Mouse (Mus musculus) midbrain, postnatal 0 days (tissue): ENCODE results near the gene Pigk. TPM values are rescaled to one million over a fixed set of nuclear protein-coding genes. Genes with fewer than 3 reads are reported as not detected.

Experiments
- ATAC-seq: fragments of 200-750 bp; cut with Nextera tagmentation; 2 replicates; pipeline ENCODE4 v1.8.0; 2017; ENCODE audit warnings: moderate number of reproducible peaks, mild to moderate bottlenecking, moderate TSS enrichment, moderate library complexity; ENCODE audit not compliant: low FRiP score
- DNase-seq: peaks from one replicate; pipeline ENCODE4 v3.0.0-alpha.2; 2015; ENCODE audit warnings: low spot score
- H3K27ac ChIP-seq: fragments of 300-500 bp; sonication (generic); 2 replicates; pipeline ENCODE4 v1.5.1; 2014; ENCODE audit warnings: low read depth, mild to moderate bottlenecking, low read length, mixed read lengths
- H3K27me3 ChIP-seq: fragments of 300-500 bp; sonication (generic); 2 replicates; pipeline ENCODE4 v1.6.1; 2014; ENCODE audit warnings: low read length, control low read depth, mixed read lengths; ENCODE audit not compliant: insufficient read depth
- H3K36me3 ChIP-seq: fragments of 300-500 bp; sonication (generic); 2 replicates; pipeline ENCODE4 v1.6.1; 2014; ENCODE audit warnings: low read length, control low read depth, mixed read lengths; ENCODE audit not compliant: insufficient read depth
- H3K4me1 ChIP-seq: fragments of 300-500 bp; sonication (generic); 2 replicates; pipeline ENCODE4 v1.6.1; 2014; ENCODE audit warnings: mild to moderate bottlenecking, control low read depth, antibody characterized with exemption, low read length, mixed read lengths; ENCODE audit not compliant: insufficient read depth
- H3K4me2 ChIP-seq: fragments of 300-500 bp; sonication (generic); 2 replicates; pipeline ENCODE4 v1.6.1; 2014; ENCODE audit warnings: low read depth, mild to moderate bottlenecking, low read length, mixed read lengths; ENCODE audit not compliant: poor library complexity, severe bottlenecking
- H3K4me3 ChIP-seq: fragments of 300-500 bp; sonication (generic); 2 replicates; pipeline ENCODE4 v1.5.1; 2014; ENCODE audit warnings: low read depth, mild to moderate bottlenecking, low read length, moderate library complexity
- H3K9ac ChIP-seq: fragments of 300-500 bp; sonication (generic); replicated peaks from 2 replicates; pipeline ENCODE4 v1.6.1; 2014; ENCODE audit warnings: mild to moderate bottlenecking, low read length, moderate library complexity, mixed read lengths; ENCODE audit not compliant: poor library complexity, severe bottlenecking
- H3K9me3 ChIP-seq: fragments of 300-500 bp; sonication (generic); 2 replicates; pipeline ENCODE4 v1.6.1; 2016; ENCODE audit warnings: low read length, control low read depth
- CTCF ChIP-seq: IDR thresholded peaks from 2 replicates; pipeline ENCODE4 v1.5.1; 2016; ENCODE audit warnings: antibody characterized with exemption, mild to moderate bottlenecking
- WGBS: fragments of 180-500 bp; shearing (Covaris S2); extraction: QIAGEN DNeasy Blood & Tissue Kit; methylation state at CpG from one replicate; pipeline ENCODE4 v1.1.7; 2014; 5-methylcytosine and 5-hydroxymethylcytosine counted together
- polyA plus RNA-seq: library from polyadenylated mRNA; unstranded; fragments of >200 nt; fragmentation: Nextera tagmentation; extraction: Ambion mirVana; gene quantifications from 2 replicates; pipeline ENCODE4 v1.2.1, GENCODE M21; 2015
- total RNA-seq: library from RNA; depleted of rRNA; stranded (reverse); fragments of >200 nt; gene quantifications from 2 replicates; pipeline ENCODE4 v1.2.3, GENCODE M21; 2014

Gene Pigk
- total and polyA plus RNA-seq, 2 experiments from 2014 or later: 44.1 to 61.8 TPM

DNA sequence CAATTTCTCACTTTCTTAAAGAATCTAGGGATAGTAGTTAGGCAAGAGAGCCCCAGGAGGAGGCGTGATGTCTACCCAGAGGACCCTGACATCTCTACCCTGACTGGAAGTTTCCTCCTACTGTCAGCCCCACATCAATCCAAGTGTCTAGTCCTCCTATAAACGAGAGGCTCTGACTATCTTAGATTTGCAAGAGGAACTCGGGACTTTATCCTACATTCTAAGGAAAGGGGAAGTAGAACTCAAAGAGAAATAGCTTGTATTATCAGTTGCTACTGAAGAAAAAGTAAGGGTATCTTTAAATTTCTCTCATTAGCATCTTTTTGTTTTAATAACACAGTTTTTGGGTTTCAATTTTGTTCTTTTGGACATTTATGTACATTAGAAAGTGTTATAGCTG is 106.5 kb downstream of the Pigk start:
- WGBS: 69% methylated on average over 3 of the region's 3 CpGs
- no peaks in the 10 kb centered on the region for H3K27me3 ChIP-seq
- H3K27ac ChIP-seq: no peak overlapping the region
- H3K4me1 ChIP-seq: no peaks in the 10 kb centered on the region
- H3K36me3 ChIP-seq: peaks cover 3% of the 10 kb centered on the region
- H3K4me2 ChIP-seq: no peak overlapping the region
- H3K9ac ChIP-seq: no peak overlapping the region
- ATAC-seq (no peak), DNase-seq (no peak)
- no peak overlapping the region for H3K4me3 ChIP-seq
- TF ChIP-seq CTCF: no peak
- no peaks in the 10 kb centered on the region for H3K9me3 ChIP-seq

DNA sequence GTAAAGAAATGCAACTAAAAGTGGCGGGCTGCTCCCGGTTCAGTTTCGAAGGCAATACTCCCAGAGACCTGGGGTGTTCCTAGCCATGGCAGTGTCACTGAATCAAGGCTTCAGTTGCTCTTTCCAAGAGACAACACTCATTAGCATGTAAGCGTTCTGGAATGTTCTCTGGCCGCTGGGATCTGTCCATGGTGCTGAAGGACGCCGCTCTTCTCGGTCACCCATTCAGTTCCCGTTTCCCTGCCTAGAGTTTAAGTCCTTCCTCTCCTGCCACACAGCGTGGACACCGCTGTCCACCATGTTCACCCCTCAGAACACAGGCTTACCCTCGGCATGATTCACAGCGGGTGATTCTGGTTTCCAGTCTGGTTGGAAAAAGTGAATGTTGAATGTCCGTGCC is 107.3 kb downstream of the Pigk start:
- no peak for ATAC-seq
- Histone ChIP-seq H3K36me3 (peaks cover 3% of the 10 kb centered on the region), H3K27ac (no peak overlapping the region), H3K4me1 (no peaks in the 10 kb centered on the region), H3K4me3 (no peak overlapping the region), H3K27me3 (no peaks in the 10 kb centered on the region), H3K4me2 (no peak overlapping the region), H3K9me3 (no peaks in the 10 kb centered on the region), H3K9ac (no peak overlapping the region)
- peak; percentile 41 for DNase-seq
- TF ChIP-seq CTCF: no peak
- WGBS: 73% methylated on average over 14 of the region's 14 CpGs

DNA sequence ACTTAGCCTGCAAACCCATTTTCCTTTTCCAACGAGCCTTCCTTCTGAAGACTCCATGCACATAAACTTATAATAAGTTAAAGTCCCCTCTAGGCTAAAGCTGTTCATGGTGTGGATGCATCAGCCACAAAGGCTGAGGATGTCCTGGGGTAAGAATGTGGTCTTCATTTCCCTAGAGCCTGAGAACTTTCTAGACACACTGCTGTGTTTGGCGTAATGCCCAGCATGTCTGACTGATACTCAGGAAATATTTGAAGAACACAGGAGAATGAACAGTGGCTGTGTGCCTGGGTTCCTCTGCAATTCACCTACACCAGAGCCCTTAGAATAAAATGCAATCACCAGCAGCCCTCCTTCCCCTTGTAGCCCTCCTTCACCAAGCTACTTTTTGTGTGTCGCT is 117.5 kb downstream of the Pigk start:
- H3K4me2 ChIP-seq: no peak overlapping the region
- no peak overlapping the region for H3K27ac ChIP-seq
- 0 out of 2 replicates have a peak, but pooled peaks cover 4% of the 10 kb centered on the region for H3K4me1 ChIP-seq
- WGBS: 57% methylated on average over 3 of the region's 3 CpGs
- no peak for DNase-seq
- H3K36me3 ChIP-seq: no peaks in the 10 kb centered on the region
- no peaks in the 10 kb centered on the region for H3K9me3 ChIP-seq
- H3K4me3 ChIP-seq: no peak overlapping the region
- H3K9ac ChIP-seq: no peak overlapping the region
- no peak for ATAC-seq
- no peaks in the 10 kb centered on the region for H3K27me3 ChIP-seq
- no peak for TF ChIP-seq CTCF

DNA sequence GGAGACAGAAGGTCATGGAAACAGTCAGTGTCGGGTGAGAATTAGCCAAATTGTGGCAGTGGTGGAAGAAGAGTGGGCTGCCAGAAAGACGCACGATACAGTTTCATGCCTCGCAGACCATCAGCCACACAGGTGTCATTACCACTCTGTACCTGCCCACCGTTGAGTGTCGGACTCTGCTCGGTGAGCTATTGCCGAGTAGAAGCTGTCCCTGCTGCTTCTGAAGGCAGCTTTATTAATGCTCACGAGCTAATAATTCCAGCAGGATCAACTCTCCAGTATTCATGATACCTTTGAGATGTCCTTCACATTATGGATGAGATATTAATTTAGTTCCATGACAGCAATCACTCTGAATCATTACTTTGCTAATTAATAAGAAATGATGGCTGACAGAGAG is 118.1 kb downstream of the Pigk start:
- Histone ChIP-seq H3K4me1 (0 out of 2 replicates have a peak, but pooled peaks cover 4% of the 10 kb centered on the region), H3K9ac (no peak overlapping the region), H3K27ac (no peak overlapping the region), H3K36me3 (no peaks in the 10 kb centered on the region), H3K4me3 (no peak overlapping the region), H3K27me3 (no peaks in the 10 kb centered on the region), H3K4me2 (no peak overlapping the region), H3K9me3 (no peaks in the 10 kb centered on the region)
- 84% methylated on average over 9 of the region's 9 CpGs for WGBS
- no peak for TF ChIP-seq CTCF
- DNase-seq (no peak), ATAC-seq (no peak)

DNA sequence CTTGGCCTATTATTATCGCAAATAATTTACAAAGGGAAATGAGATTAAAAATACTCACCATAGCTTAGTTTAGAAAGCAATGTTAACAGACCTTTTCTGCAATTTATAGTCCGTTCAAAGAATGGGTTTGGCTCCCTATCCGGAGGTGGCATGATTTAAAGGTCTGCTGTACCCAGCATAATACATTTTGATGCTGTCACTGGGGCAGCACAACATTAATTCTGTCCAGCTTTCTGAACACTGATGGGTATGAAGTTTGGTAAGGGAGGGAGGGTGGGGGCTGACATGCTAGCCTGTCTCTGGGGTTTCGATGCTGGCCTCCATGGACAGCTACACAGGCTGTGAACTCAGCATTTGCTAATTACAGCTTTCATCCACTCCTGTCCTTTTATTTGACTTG is 118.5 kb downstream of the Pigk start:
- 82% methylated on average over 4 of the region's 4 CpGs for WGBS
- no peak for ATAC-seq
- no peaks in the 10 kb centered on the region for H3K9me3 ChIP-seq

DNA sequence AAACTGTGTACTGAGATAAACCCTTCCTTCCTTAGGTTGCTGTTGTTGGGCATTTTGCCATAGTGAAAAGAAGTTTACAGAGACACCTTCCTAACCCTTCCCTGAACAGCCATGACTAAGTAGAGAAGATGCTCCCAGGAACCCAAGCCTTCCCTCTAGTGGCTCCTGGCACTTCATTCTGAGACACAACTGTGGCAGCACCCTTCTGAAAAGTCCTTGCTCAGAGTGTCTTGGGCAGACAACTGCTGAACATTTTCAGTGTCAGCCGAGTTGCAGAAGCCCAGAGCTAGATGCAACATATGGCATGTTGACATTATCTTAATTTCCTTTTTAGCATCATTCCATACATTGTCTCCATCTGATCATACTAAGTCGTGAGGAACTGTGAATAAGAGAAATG is 123.5 kb downstream of the Pigk start:
- Histone ChIP-seq H3K27me3 (no peaks in the 10 kb centered on the region), H3K4me1 (no peaks in the 10 kb centered on the region), H3K27ac (no peak overlapping the region), H3K4me2 (no peak overlapping the region), H3K36me3 (no peaks in the 10 kb centered on the region), H3K4me3 (no peak overlapping the region), H3K9ac (no peak overlapping the region), H3K9me3 (no peaks in the 10 kb centered on the region)
- 71% methylated on average over 2 of the region's 2 CpGs for WGBS
- no peak for ATAC-seq
- DNase-seq: no peak
- no peak for TF ChIP-seq CTCF

More for the DNA sequence above, 118.5 kb downstream of the Pigk start:
- no peak for DNase-seq
- Histone ChIP-seq H3K4me1 (0 out of 2 replicates have a peak, but pooled peaks cover 4% of the 10 kb centered on the region), H3K4me2 (no peak overlapping the region), H3K36me3 (no peaks in the 10 kb centered on the region), H3K9ac (no peak overlapping the region), H3K27ac (no peak overlapping the region), H3K27me3 (no peaks in the 10 kb centered on the region), H3K4me3 (no peak overlapping the region)
- no peak for TF ChIP-seq CTCF
